Mouse (Mus musculus): ENCODE data around the gene Zfp324. TPM values are rescaled to one million over a fixed set of nuclear protein-coding genes. Genes with fewer than 3 reads are reported as not detected.

The Zfp324 gene
- polyA plus RNA-seq, 1 experiment from 2014 or later = 11.8 TPM

Other genes starting within 250 kb of the Zfp324 start
- not detected in 2 replicates for gene Vmn2r56, start 230.8 kb upstream of the Zfp324 start, polyA plus RNA-seq (2016; fragmentation: Nextera tagmentation; extraction: Ambion mirVana)
- gene Zscan18, start 162.2 kb upstream of the Zfp324 start, polyA plus RNA-seq (2016; fragmentation: Nextera tagmentation; extraction: Ambion mirVana) = 14.5 and 15.0 TPM in 2 replicates
- gene Zfp329, start 147.0 kb upstream of the Zfp324 start, polyA plus RNA-seq (2016; fragmentation: Nextera tagmentation; extraction: Ambion mirVana) = 16.1 and 20.4 TPM in 2 replicates
- 31.6 and 33.0 TPM in 2 replicates for gene Zfp110, start 131.1 kb upstream of the Zfp324 start, polyA plus RNA-seq (2016; fragmentation: Nextera tagmentation; extraction: Ambion mirVana)
- gene Zfp128, start 84.7 kb upstream of the Zfp324 start, polyA plus RNA-seq (2016; fragmentation: Nextera tagmentation; extraction: Ambion mirVana) = 5.7 and 6.6 TPM in 2 replicates
- 19.7 and 20.1 TPM in 2 replicates for gene Zscan22, start 68.0 kb upstream of the Zfp324 start, polyA plus RNA-seq (2016; fragmentation: Nextera tagmentation; extraction: Ambion mirVana)
- gene Rps5, start 43.5 kb upstream of the Zfp324 start, polyA plus RNA-seq (2016; fragmentation: Nextera tagmentation; extraction: Ambion mirVana) = 1,112 and 1,123 TPM in 2 replicates
- gene Rnf225, start 38.4 kb upstream of the Zfp324 start, polyA plus RNA-seq (2016; fragmentation: Nextera tagmentation; extraction: Ambion mirVana) = 0.67 and 1.0 TPM in 2 replicates
- 15.1 and 15.7 TPM in 2 replicates for gene Zfp446, start 12.0 kb downstream of the Zfp324 start, polyA plus RNA-seq (2016; fragmentation: Nextera tagmentation; extraction: Ambion mirVana)
- not detected in 2 replicates for gene Slc27a5, start 32.4 kb downstream of the Zfp324 start, polyA plus RNA-seq (2016; fragmentation: Nextera tagmentation; extraction: Ambion mirVana)
- gene Trim28, start 33.3 kb downstream of the Zfp324 start, polyA plus RNA-seq (2016; fragmentation: Nextera tagmentation; extraction: Ambion mirVana) = 452 and 468 TPM in 2 replicates
- 27.2 and 28.4 TPM in 2 replicates for gene Zbtb45, start 44.2 kb downstream of the Zfp324 start, polyA plus RNA-seq (2016; fragmentation: Nextera tagmentation; extraction: Ambion mirVana)
- 89.1 and 93.0 TPM in 2 replicates for gene Chmp2a, start 69.0 kb downstream of the Zfp324 start, polyA plus RNA-seq (2016; fragmentation: Nextera tagmentation; extraction: Ambion mirVana)
- gene Ube2m, start 72.4 kb downstream of the Zfp324 start, polyA plus RNA-seq (2016; fragmentation: Nextera tagmentation; extraction: Ambion mirVana) = 157 and 159 TPM in 2 replicates
- 2.4 and 2.8 TPM in 2 replicates for gene Mzf1, start 88.9 kb downstream of the Zfp324 start, polyA plus RNA-seq (2016; fragmentation: Nextera tagmentation; extraction: Ambion mirVana)
- not detected in 2 replicates for gene Vmn1r85, start 129.3 kb downstream of the Zfp324 start, polyA plus RNA-seq (2016; fragmentation: Nextera tagmentation; extraction: Ambion mirVana)
- not detected in 2 replicates for gene Vmn1r86, start 154.1 kb downstream of the Zfp324 start, polyA plus RNA-seq (2016; fragmentation: Nextera tagmentation; extraction: Ambion mirVana)
- gene Vmn1r87, start 174.3 kb downstream of the Zfp324 start, polyA plus RNA-seq (2016; fragmentation: Nextera tagmentation; extraction: Ambion mirVana) = not detected in 2 replicates
- not detected in 2 replicates for gene Vmn1r88, start 193.7 kb downstream of the Zfp324 start, polyA plus RNA-seq (2016; fragmentation: Nextera tagmentation; extraction: Ambion mirVana)
- gene Vmn1r89, start 247.2 kb downstream of the Zfp324 start, polyA plus RNA-seq (2016; fragmentation: Nextera tagmentation; extraction: Ambion mirVana) = not detected in 2 replicates